Mouse (Mus musculus) ovary, adult 2 months (tissue): ENCODE results near the gene Kcnk18. TPM values are rescaled to one million over a fixed set of nuclear protein-coding genes. Genes with fewer than 3 reads are reported as not detected.

Experiments
- polyA plus RNA-seq: library from polyadenylated mRNA; depleted of rRNA; stranded (reverse); fragments of >200 nt; gene quantifications from 2 replicates; pipeline ENCODE4 v1.2.3, GENCODE M21; 2012; rRNA removed

Kcnk18 gene
- polyA plus RNA-seq, result 0.75 and 0.91 TPM in 2 replicates

GRCm38 (mm10) chr19:59218991-59219390, at the start of gene Kcnk18:
Gene Kcnk18 (plus strand): TSS chr19:59219214.

GRCm38 (mm10) chr19:59169936-59170765, 48.9 kb upstream of the Kcnk18 start, which contains the start of gene Vax1:
Gene Vax1 (minus strand): TSS chr19:59170056.

DNA sequence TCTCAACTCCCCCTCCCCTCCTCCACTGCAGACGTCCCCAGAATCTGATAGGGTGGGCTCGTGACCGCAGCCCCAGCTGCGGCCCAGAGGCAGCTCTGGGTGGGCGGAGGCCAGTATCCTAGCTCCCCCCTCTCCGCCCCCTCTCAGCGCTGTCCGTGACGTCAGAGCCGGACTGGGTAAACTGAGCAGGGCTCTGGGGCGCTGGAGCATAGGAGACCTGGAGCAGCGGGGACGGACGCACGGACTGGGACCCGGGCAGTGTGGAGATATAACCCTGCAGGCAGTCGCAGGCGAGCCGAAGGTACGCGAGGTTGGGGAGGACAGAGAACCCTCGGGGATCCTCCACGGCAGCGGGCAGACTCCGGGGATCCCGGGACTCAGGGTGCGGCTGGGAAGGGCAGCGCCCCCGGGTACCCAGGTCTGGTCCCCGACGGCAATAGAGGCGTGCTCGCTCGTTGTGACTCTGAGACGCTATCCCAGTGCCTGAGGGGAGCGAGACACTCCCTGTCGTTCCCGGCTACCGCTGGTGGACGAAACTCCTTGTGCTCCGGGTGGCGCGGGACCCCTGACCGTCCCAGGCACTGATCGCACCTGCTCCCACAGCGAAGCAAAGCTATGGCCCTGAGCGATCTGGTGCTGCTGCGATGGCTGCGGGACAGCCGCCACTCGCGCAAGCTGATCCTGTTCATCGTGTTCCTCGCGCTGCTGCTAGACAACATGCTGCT, 41.9 kb downstream of the Kcnk18 start, which contains the start of gene Slc18a2:
Slc18a2 (plus strand) TSS at position 179 of the 725 bp plus-strand sequence.

Other genes starting within 250 kb of the Kcnk18 start
- gene Shtn1, start 143.1 kb upstream of the Kcnk18 start, polyA plus RNA-seq, result 1.8 and 2.0 TPM in 2 replicates
- 0.14 TPM in 1 of 2 replicates, not detected in the other for gene Vax1, start 49.2 kb upstream of the Kcnk18 start, polyA plus RNA-seq
- gene Slc18a2, start 41.7 kb downstream of the Kcnk18 start, polyA plus RNA-seq, result 83.2 and 84.5 TPM in 2 replicates
- 4,794 and 5,416 TPM in 2 replicates for gene Rps12-ps3, start 103.1 kb downstream of the Kcnk18 start, polyA plus RNA-seq
- 13.4 and 21.7 TPM in 2 replicates for gene Pdzd8, start 126.6 kb downstream of the Kcnk18 start, polyA plus RNA-seq
- 33.1 and 49.5 TPM in 2 replicates for gene Emx2, start 239.2 kb downstream of the Kcnk18 start, polyA plus RNA-seq